8 mouse cellular contexts compared by ENCODE assay signal in genomic region chr4:133752449-133753374, GRCm38 (mm10). TPM values are rescaled to one million over a fixed set of nuclear protein-coding genes. Genes with fewer than 3 reads are reported as not detected.
A peak's percentile ranks its signal among the peaks of the same experiment; 100 is the strongest.
DNase-seq lines count a peak whose midpoint lies in the region; ATAC-seq and TF ChIP-seq lines count a peak whose summit lies in the region.

No protein-coding gene starts in this region.

- TF ChIP-seq CTCF in lung, adult 2 months (IDR thresholded peaks at IDR 0.05; ENCODE audit: insufficient read depth, low read length): no peak
- TF ChIP-seq CTCF in olfactory bulb, adult 2 months (IDR thresholded peaks at IDR 0.05; ENCODE audit: insufficient read depth, low read depth, low read length): no peak
- no peak for TF ChIP-seq CTCF in thymus, adult 2 months (IDR thresholded peaks at IDR 0.05; ENCODE audit: borderline replicate concordance, control insufficient read depth, extremely low read depth, insufficient read depth, low read length, poor library complexity)

- no peak for ATAC-seq in liver, embryonic 12.5 days

- WGBS in lung, adult 2 months: under 1% methylated on average over 109 of the region's 121 CpGs
- under 1% methylated on average over 103 of the region's 121 CpGs for WGBS in liver, embryonic 12.5 days (ENCODE audit: insufficient replicate concordance)
- WGBS in olfactory bulb, adult 2 months: 2% methylated on average over 90 of the region's 121 CpGs
- WGBS in thymus, adult 2 months: under 1% methylated on average over 117 of the region's 121 CpGs

- H3K27me3 ChIP-seq in liver, embryonic 12.5 days (replicated peaks): no peaks in the 10 kb centered on the region
- H3K27me3 ChIP-seq in thymus, adult 2 months (ENCODE audit: control insufficient read depth, insufficient read depth, low read length): no peaks in the 10 kb centered on the region

- H3K36me3 ChIP-seq in liver, embryonic 12.5 days: peaks cover 28% of the 10 kb centered on the region
- no peaks in the 10 kb centered on the region; the same call in 1 of the 2 replicates for H3K36me3 ChIP-seq in thymus, adult 2 months (ENCODE audit: control insufficient read depth, insufficient read depth, low read length)

- H3K27ac ChIP-seq in liver, embryonic 12.5 days: peak overlapping the region; percentile 100
- H3K27ac ChIP-seq in olfactory bulb, adult 2 months (ENCODE audit: insufficient read depth, low read depth, low read length): peak overlapping the region; percentile 74
- H3K27ac ChIP-seq in thymus, adult 2 months (ENCODE audit: control insufficient read depth, insufficient read depth, low read length): peak overlapping the region; percentile 81

- peak overlapping the region; percentile 100 for H3K9ac ChIP-seq in liver, embryonic 12.5 days

- peaks cover 21% of the 10 kb centered on the region for H3K4me1 ChIP-seq in lung, adult 2 months (ENCODE audit: control insufficient read depth, insufficient read depth, low read length)
- H3K4me1 ChIP-seq in liver, embryonic 12.5 days: peaks cover 60% of the 10 kb centered on the region
- peaks cover 24% of the 10 kb centered on the region for H3K4me1 ChIP-seq in olfactory bulb, adult 2 months (ENCODE audit: control insufficient read depth, insufficient read depth, low read length)
- H3K4me1 ChIP-seq in thymus, adult 2 months (replicated peaks; ENCODE audit: control insufficient read depth, insufficient read depth, low read length): peaks cover 29% of the 10 kb centered on the region

- TF ChIP-seq POLR2A in lung, adult 2 months (IDR thresholded peaks at IDR 0.05; ENCODE audit: borderline replicate concordance, extremely low read depth, low read depth, low read length): no peak
- peak; percentile 12; the same call in 1 of the 2 replicates for TF ChIP-seq POLR2A in olfactory bulb, adult 2 months (IDR thresholded peaks at IDR 0.05; ENCODE audit: insufficient read depth, low read depth, low read length)
- no peak for TF ChIP-seq POLR2A in thymus, adult 2 months (IDR thresholded peaks at IDR 0.05; ENCODE audit: control insufficient read depth, extremely low read depth, insufficient read depth, low read length, poor library complexity)

- H3K9me3 ChIP-seq in liver, embryonic 12.5 days (replicated peaks): no peaks in the 10 kb centered on the region

- peak; percentile 66 for DNase-seq in lung, adult 2 months
- DNase-seq in lung, postnatal 25 days (ENCODE audit: low spot score): no peak
- peak; percentile 72 for DNase-seq in cerebellum, adult 9-11 months
- peak; percentile 25 to 46 for DNase-seq in gastrocnemius, postnatal 36 days
- peak; percentile 67 for DNase-seq in kidney, adult 18-20 months
- DNase-seq in thymus, adult 2 months: peak; percentile 53

- H3K4me2 ChIP-seq in liver, embryonic 12.5 days: peak overlapping the region; percentile 97

- H3K4me3 ChIP-seq in lung, adult 2 months (replicated peaks; ENCODE audit: extremely low read depth, low read depth, low read length): peak overlapping the region; percentile 76
- H3K4me3 ChIP-seq in liver, embryonic 12.5 days: peak overlapping the region; percentile 99
- H3K4me3 ChIP-seq in olfactory bulb, adult 2 months (ENCODE audit: insufficient read depth, low read depth, low read length): peak overlapping the region; percentile 98
- H3K4me3 ChIP-seq in thymus, adult 2 months (ENCODE audit: control insufficient read depth, insufficient read depth, low read length): peak overlapping the region; percentile 99

- intact Hi-C loops in gastrocnemius, postnatal 36 days (cut with DNase I): loop anchor here (1.0 to 5.0 kb wide), 2 partner anchors 50 to 78 kb away; no protein-coding TSS in a partner anchor

RNA-seq across cellular contexts. Expression of gene Arid1a, which starts 3.9 kb away (rescaled TPM):
- 68.3 and 77.3 TPM in 2 replicates for polyA plus RNA-seq in lung, adult 2 months (2012; rRNA removed)
- 10 to 100 TPM; 18.1 to 24.4 TPM for total RNA-seq in gastrocnemius, postnatal 36 days (2021)
- 14.7 TPM in 2 replicates for polyA plus RNA-seq in liver, embryonic 12.5 days (2016; fragmentation: Nextera tagmentation; extraction: Ambion mirVana)
- 655 TPM in 1 of 2 replicates, not detected in the other for polyA plus RNA-seq in olfactory bulb, adult 2 months (2012; ENCODE audit: insufficient read depth, insufficient read length, low replicate concordance, missing spikeins)
- polyA plus RNA-seq in thymus, adult 2 months (2012; rRNA removed): 289 and 363 TPM in 2 replicates
